In genomic region chr4:53159176-53159575, GRCm38 (mm10) we compare ENCODE assay signal across 7 mouse cellular contexts. TPM values are rescaled to one million over a fixed set of nuclear protein-coding genes. Genes with fewer than 3 reads are reported as not detected.
DNase-seq lines count a peak whose midpoint lies in the region; ATAC-seq lines count a peak whose summit lies in the region.

No protein-coding gene starts in this region.

- H3K36me3 ChIP-seq in lung, embryonic 15.5 days, result no peaks in the 10 kb centered on the region

- no peaks in the 10 kb centered on the region for H3K9me3 ChIP-seq in lung, embryonic 15.5 days

- H3K9ac ChIP-seq in lung, embryonic 15.5 days, result peak overlapping the region; percentile 65

- H3K27me3 ChIP-seq in lung, embryonic 15.5 days, result no peaks in the 10 kb centered on the region

- peaks cover 26% of the 10 kb centered on the region for H3K4me1 ChIP-seq in lung, embryonic 15.5 days

- peak; percentile 17 to 32 for DNase-seq in spleen, postnatal 10 days (ENCODE audit: low spot score in 2 of 2)
- DNase-seq in spleen, adult 12 weeks (ENCODE audit: low spot score), result no peak
- DNase-seq in cerebellum, postnatal 14 days, result peak; percentile 38
- peak; percentile 39 to 44 for DNase-seq in heart, adult 9 months (ENCODE audit: low spot score in 2 of 2)
- peak; percentile 20 to 28 for DNase-seq in kidney, adult 8-10 months
- peak; percentile 39 for DNase-seq in retina, embryonic 14.5 days (ENCODE audit: low spot score)

- H3K27ac ChIP-seq in lung, embryonic 15.5 days, result peak overlapping the region; percentile 77

- peak; percentile 57 for ATAC-seq in lung, embryonic 15.5 days (ENCODE audit: borderline replicate concordance, extremely low read depth, low FRiP score, low TSS enrichment)

- WGBS in lung, embryonic 15.5 days, result under 1% methylated on average over 20 of the region's 20 CpGs

- peak overlapping the region; percentile 86 for H3K4me2 ChIP-seq in lung, embryonic 15.5 days

- peak overlapping the region; percentile 69 for H3K4me3 ChIP-seq in lung, embryonic 15.5 days

RNA-seq across cellular contexts. Expression of gene Abca1, which starts 0.5 kb away (rescaled TPM):
- polyA plus RNA-seq in lung, embryonic 15.5 days (2015; fragmentation: Nextera tagmentation; extraction: Ambion mirVana), result 9.1 and 9.3 TPM in 2 replicates
